Mouse (Mus musculus): ENCODE results near the gene Fcgr3.

Gene Fcgr3

GRCm38 (mm10) chr1:171050774-171051173 is 14.0 kb downstream of the Fcgr3 start:
- DNase-seq (ENCODE audit: low spot score in 2 of 2): peak in 1 of 2 experiments; percentile 16

GRCm38 (mm10) chr1:171049263-171049662 is 15.5 kb downstream of the Fcgr3 start:
- DNase-seq (ENCODE audit: low spot score in 2 of 2): no peak

- no peak for DNase-seq (ENCODE audit: low spot score in 2 of 2)
These were observed 18.2 kb downstream of the Fcgr3 start for GRCm38 (mm10) chr1:171046501-171046900.

GRCm38 (mm10) chr1:171045079-171045465 is 19.7 kb downstream of the Fcgr3 start:
- no peak for DNase-seq (ENCODE audit: low spot score in 2 of 2)

GRCm38 (mm10) chr1:171044365-171045078 is 20.2 kb downstream of the Fcgr3 start:
- peak; percentile 85 to 86 for DNase-seq (ENCODE audit: low spot score in 2 of 2)

- peak in 1 of 2 experiments; percentile 17 for DNase-seq (ENCODE audit: low spot score in 2 of 2)
These were observed 21.1 kb downstream of the Fcgr3 start for GRCm38 (mm10) chr1:171043594-171044153.

- no peak for DNase-seq (ENCODE audit: low spot score in 2 of 2)
These were observed 24.9 kb downstream of the Fcgr3 start for GRCm38 (mm10) chr1:171039880-171040279.

- DNase-seq (ENCODE audit: low spot score in 2 of 2): no peak
These were observed 25.6 kb downstream of the Fcgr3 start for GRCm38 (mm10) chr1:171039135-171039534.

- DNase-seq (ENCODE audit: low spot score in 2 of 2): peak; percentile 90 to 91
These were observed 26.6 kb downstream of the Fcgr3 start for GRCm38 (mm10) chr1:171037861-171038721.

- DNase-seq (ENCODE audit: low spot score in 2 of 2): peak; percentile 78 to 83
These were observed 28.0 kb downstream of the Fcgr3 start for GRCm38 (mm10) chr1:171036550-171037324.

GRCm38 (mm10) chr1:171035611-171036010 is 29.1 kb downstream of the Fcgr3 start:
- no peak for DNase-seq (ENCODE audit: low spot score in 2 of 2)

- DNase-seq (ENCODE audit: low spot score in 2 of 2): peak; percentile 60 to 62
These were observed 30.5 kb downstream of the Fcgr3 start for GRCm38 (mm10) chr1:171034201-171034600.

- peak; percentile 86 to 89 for DNase-seq (ENCODE audit: low spot score in 2 of 2)
These were observed 31.0 kb downstream of the Fcgr3 start for GRCm38 (mm10) chr1:171033756-171034155.

- DNase-seq (ENCODE audit: low spot score in 2 of 2): peak in 1 of 2 experiments; percentile 16
These were observed 31.5 kb downstream of the Fcgr3 start for GRCm38 (mm10) chr1:171033196-171033595.

- no peak for DNase-seq (ENCODE audit: low spot score in 2 of 2)
These were observed 32.0 kb downstream of the Fcgr3 start for GRCm38 (mm10) chr1:171032691-171033090.

GRCm38 (mm10) chr1:171031752-171032151 is 33.0 kb downstream of the Fcgr3 start:
- DNase-seq (ENCODE audit: low spot score in 2 of 2): no peak

- no peak for DNase-seq (ENCODE audit: low spot score in 2 of 2)
These were observed 45.3 kb downstream of the Fcgr3 start for GRCm38 (mm10) chr1:171019311-171019950.

- no peak for DNase-seq (ENCODE audit: low spot score in 2 of 2)
These were observed 46.0 kb downstream of the Fcgr3 start, which contains the start of gene Fcgr4 for GRCm38 (mm10) chr1:171018737-171019136. Gene Fcgr4 (plus strand): TSS chr1:171018920.

GRCm38 (mm10) chr1:171017468-171018158 is 47.1 kb downstream of the Fcgr3 start:
- DNase-seq (ENCODE audit: low spot score in 2 of 2): peak in 1 of 2 experiments; percentile 31

GRCm38 (mm10) chr1:171016676-171017356 is 47.9 kb downstream of the Fcgr3 start:
- DNase-seq (ENCODE audit: low spot score in 2 of 2): no peak

All from natural killer cell, adult 2 months (primary cell).